Mouse (Mus musculus) leukemia stem cell, adult 10-12 weeks (primary cell): Measurements from ENCODE around the gene Golt1a. TPM values are rescaled to one million over a fixed set of nuclear protein-coding genes. Genes with fewer than 3 reads are reported as not detected.

ENCODE experiments used
- polyA plus RNA-seq: library from polyadenylated mRNA; stranded (reverse); fragments of >175 nt; gene quantifications from 2 replicates; pipeline ENCODE4 v1.2.3, GENCODE M21; 2012; ENCODE audit warnings: low replicate concordance

Gene Golt1a
- polyA plus RNA-seq: not detected in 2 replicates

GRCm38 (mm10) chr1:133309652-133310267, at the start of gene Golt1a:
Gene Golt1a (plus strand): TSS chr1:133309800.

DNA sequence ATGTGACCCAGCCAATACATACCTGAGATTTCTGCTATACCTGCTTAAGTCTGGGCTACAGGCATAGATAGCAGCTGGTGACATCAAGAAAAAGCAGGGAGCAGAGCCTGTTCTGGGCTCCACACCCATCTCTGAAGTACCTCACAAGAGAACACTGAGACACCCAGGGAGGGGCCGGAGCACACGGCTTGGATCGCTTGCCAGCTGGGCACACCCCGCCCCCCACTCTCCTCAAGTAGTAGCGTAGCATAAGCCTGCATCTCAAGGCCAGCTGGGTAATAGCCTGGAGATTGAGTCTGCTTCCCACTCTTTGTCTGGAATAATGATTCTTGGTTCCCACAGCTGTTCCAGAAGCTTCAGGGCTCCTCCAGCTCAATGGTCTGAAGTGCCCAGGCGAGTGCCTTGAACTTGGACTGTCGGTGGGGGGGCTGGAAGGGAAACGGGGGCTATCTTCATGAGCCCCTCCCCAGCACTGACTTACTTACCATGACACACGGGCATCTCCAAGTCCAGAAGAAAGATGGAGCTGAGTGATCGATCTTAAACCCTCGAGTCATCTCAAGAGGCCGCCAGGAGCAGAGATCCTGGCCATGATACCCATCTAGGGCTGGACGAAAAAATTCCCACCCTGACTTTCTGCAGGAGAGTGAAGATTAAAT, 11.8 kb downstream of the Golt1a start, which contains the start of gene Kiss1:
TSS of gene Kiss1 (plus strand) at position 609 of the 659 bp plus-strand sequence.

GRCm38 (mm10) chr1:133350210-133350609, 40.6 kb downstream of the Golt1a start, which contains the start of gene Ren1:
Gene Ren1 (plus strand): TSS chr1:133350510.

DNA sequence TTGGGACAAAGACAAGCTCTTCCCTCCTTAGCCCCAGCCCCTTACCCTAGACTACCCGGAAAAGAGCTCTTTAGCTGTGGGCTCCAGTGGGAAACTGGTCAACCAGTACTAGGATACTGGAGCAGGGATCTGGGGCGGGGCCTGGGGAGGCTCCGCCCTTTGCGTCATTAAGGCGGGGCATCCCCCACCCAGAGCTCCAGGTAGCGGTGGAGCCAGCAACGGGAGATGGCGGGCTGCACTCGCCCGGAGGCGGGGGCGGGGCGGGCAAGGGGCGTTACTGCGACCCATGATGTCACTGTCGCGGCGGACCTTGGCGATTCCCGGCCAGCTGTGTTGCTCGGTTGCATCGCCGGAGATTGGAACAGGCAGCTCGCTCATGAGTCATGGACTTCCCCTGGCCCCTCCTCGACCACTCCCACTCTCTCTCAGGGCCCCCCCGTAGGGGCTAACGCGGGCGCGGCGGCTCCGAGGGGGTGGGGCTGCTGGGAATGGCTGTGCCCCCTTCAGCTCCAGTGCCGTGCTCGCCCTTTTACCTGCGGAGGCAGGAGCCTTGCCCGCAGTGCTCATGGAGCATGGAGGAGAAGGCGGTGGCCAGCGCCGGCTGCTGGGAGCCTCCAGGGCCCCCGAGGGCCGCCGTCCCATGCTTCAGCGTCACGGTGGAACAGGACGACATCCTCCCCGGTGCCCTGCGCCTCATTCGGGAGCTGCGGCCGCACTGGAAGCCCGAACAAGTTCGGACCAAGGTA, 53.8 kb downstream of the Golt1a start, which contains the start of gene Etnk2:
TSS of gene Etnk2 (plus strand) at position 297 of the 746 bp plus-strand sequence.

Other genes with a start within 250 kb of the Golt1a start
- gene Ppp1r15b, start 178.7 kb upstream of the Golt1a start, polyA plus RNA-seq: 46.6 and 51.1 TPM in 2 replicates
- gene Plekha6, start 145.6 kb upstream of the Golt1a start, polyA plus RNA-seq: 2.7 and 8.6 TPM in 2 replicates
- not detected in 2 replicates for gene Kiss1, start 12.1 kb downstream of the Golt1a start, polyA plus RNA-seq
- gene Ren1, start 40.7 kb downstream of the Golt1a start, polyA plus RNA-seq: not detected in 2 replicates
- not detected in 2 replicates for gene Etnk2, start 53.8 kb downstream of the Golt1a start, polyA plus RNA-seq
- 0.38 and 0.98 TPM in 2 replicates for gene Sox13, start 114.6 kb downstream of the Golt1a start, polyA plus RNA-seq